Mouse (Mus musculus): ENCODE measurements around the gene Gm29735.
"Not testable (repeated sequence)": the region's sequence is repeated elsewhere in the genome, so short reads cannot be mapped to it uniquely, and the experiment has no call there.

Gm29735 gene

DNA sequence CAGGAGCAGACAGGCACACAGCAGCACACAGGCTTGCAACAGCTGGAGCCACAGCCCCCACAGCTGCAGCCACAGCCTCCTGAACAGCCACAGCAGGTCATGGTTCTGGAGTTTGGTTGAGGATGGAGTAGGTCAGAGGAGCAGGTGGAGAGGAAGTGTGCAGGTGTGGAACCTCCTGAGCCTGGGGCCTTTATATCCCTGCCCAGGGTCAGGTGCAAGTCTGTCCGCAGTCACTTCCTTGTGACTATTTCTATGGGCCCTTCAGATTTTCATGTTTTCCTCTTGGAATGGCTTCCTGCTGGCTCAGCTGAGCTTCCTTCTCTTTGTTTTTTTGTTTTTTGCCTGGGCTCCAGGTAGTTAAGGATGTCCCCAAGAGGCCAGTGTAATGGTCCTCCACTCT, 36.3 kb downstream of the Gm29735 start, which contains the start of gene Gm45618:
Gm45618 (minus strand) TSS at position 101 of the 400 bp plus-strand sequence.
- not testable (repeated sequence) for DNase-seq (ENCODE audit: low spot score)

GRCm38 (mm10) chr7:142119632-142120031, 37.3 kb downstream of the Gm29735 start:
- no peak for DNase-seq (ENCODE audit: low spot score)
